Mouse (Mus musculus): Measurements from ENCODE around the gene Rps6ka5.

DNA sequence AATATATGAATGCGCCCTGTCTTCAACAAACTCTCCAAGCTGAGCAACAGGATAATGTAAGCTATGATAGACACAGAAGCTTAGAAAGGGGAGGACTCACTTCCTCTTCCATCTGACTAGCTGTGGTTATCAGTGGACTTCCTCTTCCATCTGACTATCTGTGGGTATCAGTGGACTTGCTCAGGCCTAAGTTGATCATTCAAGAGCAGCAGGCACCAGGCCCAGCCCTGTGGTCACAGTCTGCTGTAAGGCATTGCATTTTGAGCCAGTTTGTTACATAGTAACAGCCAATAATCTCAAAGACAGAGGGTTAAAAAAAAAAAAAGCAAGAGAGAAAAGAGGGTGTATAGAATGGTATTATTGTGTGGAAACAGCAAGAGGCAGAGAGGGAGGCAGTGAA, 221.3 kb downstream of the Rps6ka5 start:
- no peak for TF ChIP-seq CTCF (conservative IDR thresholded peaks at IDR 0.05; ENCODE audit: insufficient read depth, insufficient read length, low read depth, low read length)
- TF ChIP-seq POLR2A (IDR thresholded peaks at IDR 0.05; ENCODE audit: low read depth, low read length), result no peak

Data from kidney, adult 2 months (tissue).